Mouse (Mus musculus): ENCODE results near the gene Adgrg2. TPM values are rescaled to one million over a fixed set of nuclear protein-coding genes. Genes with fewer than 3 reads are reported as not detected.

Adgrg2 gene
- polyA plus RNA-seq, 1 experiment, result 17.8 TPM

DNA sequence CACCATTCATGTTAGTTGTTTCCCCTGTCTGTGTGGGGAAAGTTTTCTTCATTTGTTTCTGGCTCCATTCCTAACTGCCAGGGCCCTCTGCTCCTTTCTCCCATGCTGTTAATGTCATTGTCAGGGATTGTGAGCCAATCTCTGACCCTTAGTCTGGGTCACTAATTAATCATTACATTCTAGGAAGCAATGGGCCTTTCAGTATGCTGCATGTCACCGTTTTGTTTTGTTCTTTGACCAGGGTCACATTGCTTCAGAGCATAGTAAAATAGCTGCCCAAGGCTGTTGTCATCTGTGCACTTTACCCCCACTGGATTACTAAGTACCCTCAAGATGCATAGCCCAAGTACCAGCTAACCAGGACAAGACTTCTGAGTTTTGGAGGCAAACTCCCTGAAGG, 36.0 kb downstream of the Adgrg2 start:
- TF ChIP-seq POLR2A (IDR thresholded peaks at IDR 0.05; ENCODE audit: low read depth, low read length) (no peak), CTCF (IDR thresholded peaks at IDR 0.05; ENCODE audit: borderline replicate concordance, insufficient read depth, low read length) (no peak)
- H3K27ac ChIP-seq (ENCODE audit: insufficient read depth, low read length), result no peak overlapping the region
- no peaks in the 10 kb centered on the region for H3K4me1 ChIP-seq (ENCODE audit: control insufficient read depth, insufficient read depth, low read length)
- H3K4me3 ChIP-seq (ENCODE audit: insufficient read depth, low read length), result no peak overlapping the region

DNA sequence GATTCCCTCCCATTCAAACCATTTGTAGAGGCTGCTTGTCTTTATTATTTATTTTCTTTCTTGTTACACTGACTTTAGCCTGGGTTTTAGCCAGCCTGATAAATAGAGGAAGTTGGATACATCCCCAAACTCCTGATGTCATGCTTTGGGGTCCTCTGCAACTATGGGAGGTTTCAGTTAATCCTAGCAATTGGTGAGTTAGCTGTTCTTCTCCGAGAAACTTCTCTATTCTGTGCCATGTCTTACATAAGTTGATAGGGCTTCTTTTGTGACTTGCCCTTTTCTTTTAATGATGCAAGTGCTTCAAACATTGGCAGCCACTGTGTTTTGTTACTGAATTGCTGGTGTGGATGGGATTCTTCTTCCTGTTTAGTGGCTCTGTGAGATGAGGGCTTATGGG, 36.4 kb downstream of the Adgrg2 start:
- TF ChIP-seq POLR2A (IDR thresholded peaks at IDR 0.05; ENCODE audit: low read depth, low read length) (no peak), CTCF (IDR thresholded peaks at IDR 0.05; ENCODE audit: borderline replicate concordance, insufficient read depth, low read length) (no peak)
- Histone ChIP-seq H3K4me3 (ENCODE audit: insufficient read depth, low read length) (no peak overlapping the region), H3K4me1 (ENCODE audit: control insufficient read depth, insufficient read depth, low read length) (no peaks in the 10 kb centered on the region), H3K27ac (ENCODE audit: insufficient read depth, low read length) (no peak overlapping the region)

- no peak overlapping the region for H3K4me3 ChIP-seq (ENCODE audit: insufficient read depth, low read length)
- no peaks in the 10 kb centered on the region for H3K4me1 ChIP-seq (ENCODE audit: control insufficient read depth, insufficient read depth, low read length)
- H3K27ac ChIP-seq (ENCODE audit: insufficient read depth, low read length), result no peak overlapping the region
- TF ChIP-seq CTCF (IDR thresholded peaks at IDR 0.05; ENCODE audit: borderline replicate concordance, insufficient read depth, low read length), result no peak
- no peak for TF ChIP-seq POLR2A (IDR thresholded peaks at IDR 0.05; ENCODE audit: low read depth, low read length)
These were observed 41.7 kb downstream of the Adgrg2 start for GRCm38 (mm10) chrX:160432192-160432591.

- H3K27ac ChIP-seq (ENCODE audit: insufficient read depth, low read length), result no peak overlapping the region
- no peak overlapping the region for H3K4me3 ChIP-seq (ENCODE audit: insufficient read depth, low read length)
- TF ChIP-seq POLR2A (IDR thresholded peaks at IDR 0.05; ENCODE audit: low read depth, low read length) (no peak), CTCF (IDR thresholded peaks at IDR 0.05; ENCODE audit: borderline replicate concordance, insufficient read depth, low read length) (no peak)
- no peaks in the 10 kb centered on the region for H3K4me1 ChIP-seq (ENCODE audit: control insufficient read depth, insufficient read depth, low read length)
These were observed 50.8 kb downstream of the Adgrg2 start for GRCm38 (mm10) chrX:160441272-160441671.

DNA sequence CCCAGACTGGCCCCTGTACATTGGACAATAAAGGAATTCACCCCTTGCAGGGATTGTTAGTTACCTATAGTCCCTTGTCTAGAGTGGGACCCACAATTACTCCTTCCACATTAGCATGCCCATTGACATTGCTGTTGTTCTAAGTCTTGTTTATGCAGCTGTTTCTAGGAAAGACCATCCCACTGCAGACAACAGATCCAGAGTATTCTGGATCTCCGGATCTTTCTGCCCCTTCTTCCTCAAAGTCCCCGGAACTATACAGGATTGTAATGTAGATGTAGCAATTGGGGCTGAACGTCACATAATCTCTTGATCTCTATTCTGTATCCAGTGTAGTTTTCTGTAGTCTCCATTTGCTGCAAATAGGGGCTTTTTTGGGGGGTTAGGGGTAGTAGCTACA, 57.9 kb downstream of the Adgrg2 start:
- no peak for TF ChIP-seq POLR2A (IDR thresholded peaks at IDR 0.05; ENCODE audit: low read depth, low read length)
- TF ChIP-seq CTCF (IDR thresholded peaks at IDR 0.05; ENCODE audit: borderline replicate concordance, insufficient read depth, low read length), result no peak
- no peak overlapping the region for H3K4me3 ChIP-seq (ENCODE audit: insufficient read depth, low read length)
- no peaks in the 10 kb centered on the region for H3K4me1 ChIP-seq (ENCODE audit: control insufficient read depth, insufficient read depth, low read length)
- no peak overlapping the region for H3K27ac ChIP-seq (ENCODE audit: insufficient read depth, low read length)

- Histone ChIP-seq H3K27ac (ENCODE audit: insufficient read depth, low read length) (no peak overlapping the region), H3K4me1 (ENCODE audit: control insufficient read depth, insufficient read depth, low read length) (no peaks in the 10 kb centered on the region), H3K4me3 (ENCODE audit: insufficient read depth, low read length) (no peak overlapping the region)
- no peak for TF ChIP-seq CTCF (IDR thresholded peaks at IDR 0.05; ENCODE audit: borderline replicate concordance, insufficient read depth, low read length)
- no peak for TF ChIP-seq POLR2A (IDR thresholded peaks at IDR 0.05; ENCODE audit: low read depth, low read length)
These were observed 58.9 kb downstream of the Adgrg2 start for GRCm38 (mm10) chrX:160449363-160449762.

DNA sequence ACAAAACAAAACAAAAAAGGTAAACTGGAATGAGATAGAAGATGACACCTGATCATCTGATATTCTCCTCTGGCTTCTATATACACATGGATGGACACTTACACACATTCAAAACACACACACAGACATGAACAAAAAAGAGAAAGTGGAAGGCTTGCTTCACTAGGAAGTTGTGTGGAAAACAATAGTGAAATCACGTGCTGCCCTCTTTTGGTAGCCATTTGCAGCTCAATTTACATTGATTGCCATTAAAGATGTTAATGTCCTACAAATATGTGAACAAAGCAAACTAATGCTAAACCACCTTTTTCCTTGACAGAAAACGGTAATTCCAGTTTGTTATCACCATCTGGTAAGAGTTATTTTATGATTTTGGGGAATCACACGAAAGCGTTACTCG, 65.2 kb downstream of the Adgrg2 start:
- Histone ChIP-seq H3K4me1 (ENCODE audit: control insufficient read depth, insufficient read depth, low read length) (no peaks in the 10 kb centered on the region), H3K27ac (ENCODE audit: insufficient read depth, low read length) (no peak overlapping the region), H3K4me3 (ENCODE audit: insufficient read depth, low read length) (no peak overlapping the region)
- no peak for TF ChIP-seq POLR2A (IDR thresholded peaks at IDR 0.05; ENCODE audit: low read depth, low read length)
- no peak for TF ChIP-seq CTCF (IDR thresholded peaks at IDR 0.05; ENCODE audit: borderline replicate concordance, insufficient read depth, low read length)

GRCm38 (mm10) chrX:160471257-160471786, 80.8 kb downstream of the Adgrg2 start:
- H3K4me1 ChIP-seq (ENCODE audit: control insufficient read depth, insufficient read depth, low read length), result no peaks in the 10 kb centered on the region
- H3K4me3 ChIP-seq (ENCODE audit: insufficient read depth, low read length), result no peak overlapping the region
- no peak for TF ChIP-seq POLR2A (IDR thresholded peaks at IDR 0.05; ENCODE audit: low read depth, low read length)
- no peak for TF ChIP-seq CTCF (IDR thresholded peaks at IDR 0.05; ENCODE audit: borderline replicate concordance, insufficient read depth, low read length)
- no peak overlapping the region for H3K27ac ChIP-seq (ENCODE audit: insufficient read depth, low read length)

- no peaks in the 10 kb centered on the region for H3K4me1 ChIP-seq (ENCODE audit: control insufficient read depth, insufficient read depth, low read length)
- TF ChIP-seq CTCF (IDR thresholded peaks at IDR 0.05; ENCODE audit: borderline replicate concordance, insufficient read depth, low read length) (no peak), POLR2A (IDR thresholded peaks at IDR 0.05; ENCODE audit: low read depth, low read length) (no peak)
- H3K4me3 ChIP-seq (ENCODE audit: insufficient read depth, low read length), result no peak overlapping the region
- H3K27ac ChIP-seq (ENCODE audit: insufficient read depth, low read length), result no peak overlapping the region
These were observed 99.3 kb downstream of the Adgrg2 start for GRCm38 (mm10) chrX:160489784-160490183.

DNA sequence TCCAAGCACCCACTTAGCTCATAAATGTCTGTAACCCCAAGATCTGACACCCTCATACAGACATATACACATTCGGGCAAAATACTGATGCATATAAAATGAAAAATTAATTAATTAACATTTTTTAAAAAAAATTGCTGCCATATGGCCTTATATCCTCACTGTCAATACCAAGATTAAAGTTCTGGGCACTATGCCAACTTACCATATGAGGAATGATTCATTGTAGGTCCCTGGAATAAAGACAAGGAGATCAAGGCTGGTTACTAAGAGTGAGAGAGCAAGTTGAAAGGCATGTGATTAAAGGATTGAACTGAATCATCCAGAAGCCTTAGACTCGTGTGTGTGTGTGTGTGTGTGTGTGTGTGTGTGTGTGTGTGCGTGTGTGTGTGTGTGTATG, 103.8 kb downstream of the Adgrg2 start:
- H3K4me3 ChIP-seq (ENCODE audit: insufficient read depth, low read length), result no peak overlapping the region
- H3K4me1 ChIP-seq (ENCODE audit: control insufficient read depth, insufficient read depth, low read length), result no peaks in the 10 kb centered on the region
- TF ChIP-seq POLR2A (IDR thresholded peaks at IDR 0.05; ENCODE audit: low read depth, low read length), result no peak
- no peak overlapping the region for H3K27ac ChIP-seq (ENCODE audit: insufficient read depth, low read length)

DNA sequence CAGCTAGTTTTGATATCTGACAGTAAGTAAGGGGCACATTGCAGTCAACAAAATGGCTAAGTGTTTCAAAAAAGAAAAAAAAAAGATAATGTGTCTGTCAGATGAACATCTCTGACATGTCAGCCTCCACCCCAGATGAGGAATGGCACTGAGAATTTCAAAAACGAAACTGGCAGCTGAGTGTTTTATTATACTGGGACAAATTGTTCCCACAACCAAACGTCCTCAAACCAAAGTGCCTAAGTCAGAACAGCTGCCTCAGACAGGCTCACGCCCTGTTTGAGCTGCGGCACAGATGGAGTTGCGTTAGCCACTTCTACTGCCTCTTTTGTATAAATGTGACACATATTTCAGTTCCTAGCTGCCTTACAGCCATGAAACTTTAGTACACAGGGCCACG, 104.4 kb downstream of the Adgrg2 start:
- TF ChIP-seq POLR2A (IDR thresholded peaks at IDR 0.05; ENCODE audit: low read depth, low read length) (no peak), CTCF (IDR thresholded peaks at IDR 0.05; ENCODE audit: borderline replicate concordance, insufficient read depth, low read length) (no peak)
- Histone ChIP-seq H3K4me1 (ENCODE audit: control insufficient read depth, insufficient read depth, low read length) (no peaks in the 10 kb centered on the region), H3K27ac (ENCODE audit: insufficient read depth, low read length) (no peak overlapping the region), H3K4me3 (ENCODE audit: insufficient read depth, low read length) (no peak overlapping the region)

Measured in embryonic fibroblast, embryonic 13.5 days (primary cell).